Mouse (Mus musculus) c-Kit-positive CD71-positive TER-119-positive erythroid progenitor cells, embryonic 14.5 days (primary cell): Measurements from ENCODE around the gene AU022252.
A peak's percentile ranks its signal among the peaks of the same experiment; 100 is the strongest.
"Not testable (repeated sequence)": the region's sequence is repeated elsewhere in the genome, so short reads cannot be mapped to it uniquely, and the experiment has no call there.

ENCODE experiments used
- DNase-seq: peaks from one replicate; pipeline ENCODE4 v3.0.0-alpha.2; 2013; ENCODE audit warnings: low spot score

The AU022252 gene

GRCm38 (mm10) chr4:119232410-119233255 is at the start of gene AU022252, which contains the start of gene P3h1:
Gene AU022252 (minus strand): TSS chr4:119232712.
Gene P3h1 (plus strand): TSS chr4:119232915.
- DNase-seq = peak; percentile 100

- not testable (repeated sequence) for DNase-seq
These were observed 46.3 kb upstream of the AU022252 start for GRCm38 (mm10) chr4:119278784-119279183.

- DNase-seq = no peak
These were observed 43.2 kb upstream of the AU022252 start for GRCm38 (mm10) chr4:119275726-119276125.

- no peak for DNase-seq
These were observed 42.7 kb upstream of the AU022252 start for GRCm38 (mm10) chr4:119275226-119275625.

GRCm38 (mm10) chr4:119274627-119275026 is 42.1 kb upstream of the AU022252 start:
- no peak for DNase-seq

GRCm38 (mm10) chr4:119266606-119267005 is 34.1 kb upstream of the AU022252 start:
- no peak for DNase-seq

GRCm38 (mm10) chr4:119263459-119263858 is 30.9 kb upstream of the AU022252 start:
- DNase-seq = no peak

GRCm38 (mm10) chr4:119262483-119262882 is 30.0 kb upstream of the AU022252 start:
- no peak for DNase-seq

GRCm38 (mm10) chr4:119261087-119261713 is 28.7 kb upstream of the AU022252 start:
- DNase-seq = no peak

- DNase-seq = no peak
These were observed 27.1 kb upstream of the AU022252 start for GRCm38 (mm10) chr4:119259344-119260254.

- no peak for DNase-seq
These were observed 24.6 kb upstream of the AU022252 start for GRCm38 (mm10) chr4:119257083-119257482.

- DNase-seq = no peak
These were observed 22.8 kb upstream of the AU022252 start, which contains the start of gene Cldn19 for GRCm38 (mm10) chr4:119255351-119255750. Gene Cldn19 (plus strand): TSS chr4:119255414.

GRCm38 (mm10) chr4:119254012-119254618 is 21.6 kb upstream of the AU022252 start:
- DNase-seq = no peak

GRCm38 (mm10) chr4:119252025-119252808 is 19.7 kb upstream of the AU022252 start:
- no peak for DNase-seq

- no peak for DNase-seq
These were observed 16.0 kb upstream of the AU022252 start for GRCm38 (mm10) chr4:119248407-119248965.

- peak; percentile 50 for DNase-seq
These were observed 15.1 kb upstream of the AU022252 start for GRCm38 (mm10) chr4:119247462-119248235.

- DNase-seq = no peak
These were observed 14.2 kb upstream of the AU022252 start for GRCm38 (mm10) chr4:119246688-119247225.

GRCm38 (mm10) chr4:119245961-119246360 is 13.4 kb upstream of the AU022252 start:
- no peak for DNase-seq

- no peak for DNase-seq
These were observed 13.0 kb upstream of the AU022252 start for GRCm38 (mm10) chr4:119245556-119245955.
